Mouse (Mus musculus) intestine, postnatal 0 days (tissue): ENCODE measurements around the gene U2af1. TPM values are rescaled to one million over a fixed set of nuclear protein-coding genes. Genes with fewer than 3 reads are reported as not detected.

ENCODE experiments used
- ATAC-seq: fragments of 200-750 bp; cut with Nextera tagmentation; 2 replicates; pipeline ENCODE4 v1.8.0; 2017; ENCODE audit warnings: mild to moderate bottlenecking, moderate TSS enrichment, moderate library complexity
- H3K27ac ChIP-seq: fragments of 300-500 bp; sonication (generic); 2 replicates; pipeline ENCODE4 v1.5.1; 2014; ENCODE audit warnings: mild to moderate bottlenecking, low read depth, low read length, moderate library complexity
- H3K27me3 ChIP-seq: fragments of 300-500 bp; sonication (generic); replicated peaks from 2 replicates; pipeline ENCODE4 v1.6.1; 2014; ENCODE audit warnings: low read length, mixed read lengths; ENCODE audit not compliant: control insufficient read depth, insufficient read depth
- H3K36me3 ChIP-seq: fragments of 300-500 bp; sonication (generic); 2 replicates; pipeline ENCODE4 v1.6.1; 2014; ENCODE audit warnings: mild to moderate bottlenecking, moderate library complexity; ENCODE audit not compliant: control insufficient read depth, insufficient read depth
- H3K4me1 ChIP-seq: fragments of 300-500 bp; sonication (generic); replicated peaks from 2 replicates; pipeline ENCODE4 v1.6.1; 2014; ENCODE audit warnings: antibody characterized with exemption, low read length, mixed read lengths; ENCODE audit not compliant: control insufficient read depth, insufficient read depth
- H3K4me2 ChIP-seq: fragments of 300-500 bp; sonication (generic); replicated peaks from 2 replicates; pipeline ENCODE4 v1.6.1; 2014; ENCODE audit warnings: low read depth, mild to moderate bottlenecking, moderate library complexity
- H3K4me3 ChIP-seq: fragments of 300-500 bp; sonication (generic); 2 replicates; pipeline ENCODE4 v1.5.1; 2014; ENCODE audit warnings: low read depth, low read length
- H3K9ac ChIP-seq: fragments of 300-500 bp; sonication (generic); 2 replicates; pipeline ENCODE4 v1.6.1; 2014; ENCODE audit warnings: mild to moderate bottlenecking, low read depth, low read length
- H3K9me3 ChIP-seq: fragments of 300-500 bp; sonication (generic); 2 replicates; pipeline ENCODE4 v1.6.1; 2016; ENCODE audit warnings: mixed run types; ENCODE audit not compliant: control insufficient read depth
- CTCF ChIP-seq: sonication (generic); IDR thresholded peaks from 2 replicates; pipeline ENCODE4 v1.5.1; 2016; ENCODE audit warnings: low read depth, mild to moderate bottlenecking, control low read depth, antibody characterized with exemption, moderate library complexity
- WGBS: fragments of 180-500 bp; shearing (Covaris S2); extraction: QIAGEN DNeasy Blood & Tissue Kit; methylation state at CpG from one replicate; pipeline ENCODE4 v1.1.7; 2014; 5-methylcytosine and 5-hydroxymethylcytosine counted together
- polyA plus RNA-seq: library from polyadenylated mRNA; unstranded; fragments of >200 nt; fragmentation: Nextera tagmentation; extraction: Ambion mirVana; gene quantifications from 2 replicates; pipeline ENCODE4 v1.2.1, GENCODE M21; 2015

U2af1 gene
- polyA plus RNA-seq, 1 experiment from 2014 or later, result 151 TPM

DNA sequence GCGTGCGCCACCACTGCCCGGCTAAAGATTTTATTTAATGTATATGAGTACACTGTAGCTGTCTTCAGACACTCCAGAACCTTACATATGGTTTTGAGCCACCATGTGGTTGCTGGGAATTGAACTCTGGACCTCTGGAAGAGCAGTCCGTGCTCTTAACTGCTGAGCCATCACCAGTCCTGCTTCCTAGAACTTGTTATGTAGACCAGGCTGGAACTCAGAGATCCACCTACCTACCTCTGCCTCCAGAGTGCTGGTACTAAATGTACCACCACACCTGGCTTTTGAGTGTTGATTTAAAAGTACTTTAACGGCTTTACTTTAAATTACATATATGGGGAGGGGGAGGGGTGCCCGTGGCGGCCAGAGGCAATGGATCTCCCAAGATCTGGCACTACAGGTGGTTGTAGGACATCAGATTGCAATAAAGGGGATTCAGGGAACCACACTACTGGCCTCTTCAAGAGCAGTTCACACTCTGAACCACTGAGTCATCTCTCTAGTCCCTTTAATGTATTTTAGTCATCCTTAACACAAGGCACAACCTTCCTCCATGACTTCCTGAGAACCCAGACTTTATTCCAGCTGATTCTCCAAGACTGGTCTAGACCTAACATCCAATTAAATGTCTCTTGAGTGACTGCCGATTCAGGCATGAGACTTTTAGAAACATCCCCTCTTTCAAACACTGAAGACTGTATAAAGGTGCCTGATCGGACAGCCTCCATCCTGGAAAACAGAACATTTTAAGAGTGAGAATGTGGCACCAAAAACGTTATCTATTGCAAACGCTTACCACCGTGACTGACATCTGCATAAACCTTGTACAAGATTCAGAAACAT lies 1.3 kb downstream of the U2af1 start:
- Histone ChIP-seq H3K4me1 (peaks cover 5% of the 10 kb centered on the region; the same call in 1 of the 2 replicates), H3K27ac (peak overlapping the region; percentile 86; the same call in 1 of the 2 replicates), H3K27me3 (no peaks in the 10 kb centered on the region), H3K9me3 (no peaks in the 10 kb centered on the region), H3K9ac (peak overlapping the region; percentile 96), H3K4me3 (peak overlapping the region; percentile 97), H3K4me2 (peak overlapping the region; percentile 76), H3K36me3 (peaks cover 21% of the 10 kb centered on the region)
- no peak for ATAC-seq
- TF ChIP-seq CTCF, result no peak
- WGBS, result 33% methylated on average over 12 of the region's 12 CpGs

DNA sequence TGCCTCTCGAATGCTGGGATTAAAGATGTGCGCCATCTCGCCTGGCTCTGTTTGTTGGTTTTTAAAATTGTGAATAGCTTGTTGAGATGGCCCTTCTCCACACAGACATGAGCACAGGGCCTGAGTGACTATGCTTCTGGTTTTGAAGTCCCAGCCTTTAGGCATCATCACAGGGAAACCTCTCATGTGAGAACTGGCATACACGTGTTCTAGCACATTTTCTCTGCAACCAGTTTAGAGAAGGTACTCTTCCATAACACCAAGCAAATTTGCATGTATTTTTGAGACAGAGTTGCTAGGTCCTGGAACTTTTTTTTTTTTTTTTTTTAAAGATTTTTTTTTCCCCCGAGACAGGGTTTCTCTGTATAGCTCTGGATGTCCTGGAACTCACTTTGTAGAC lies 2.0 kb downstream of the U2af1 start:
- no peak for ATAC-seq
- no peak overlapping the region for H3K4me3 ChIP-seq
- no peak for TF ChIP-seq CTCF
- H3K4me2 ChIP-seq, result peak overlapping the region; percentile 76
- no peaks in the 10 kb centered on the region for H3K27me3 ChIP-seq
- peaks cover 5% of the 10 kb centered on the region; the same call in 1 of the 2 replicates for H3K4me1 ChIP-seq
- H3K36me3 ChIP-seq, result peaks cover 28% of the 10 kb centered on the region
- H3K9ac ChIP-seq, result no peak overlapping the region
- no peaks in the 10 kb centered on the region for H3K9me3 ChIP-seq
- no peak overlapping the region for H3K27ac ChIP-seq
- 78% methylated on average over 5 of the region's 5 CpGs for WGBS

DNA sequence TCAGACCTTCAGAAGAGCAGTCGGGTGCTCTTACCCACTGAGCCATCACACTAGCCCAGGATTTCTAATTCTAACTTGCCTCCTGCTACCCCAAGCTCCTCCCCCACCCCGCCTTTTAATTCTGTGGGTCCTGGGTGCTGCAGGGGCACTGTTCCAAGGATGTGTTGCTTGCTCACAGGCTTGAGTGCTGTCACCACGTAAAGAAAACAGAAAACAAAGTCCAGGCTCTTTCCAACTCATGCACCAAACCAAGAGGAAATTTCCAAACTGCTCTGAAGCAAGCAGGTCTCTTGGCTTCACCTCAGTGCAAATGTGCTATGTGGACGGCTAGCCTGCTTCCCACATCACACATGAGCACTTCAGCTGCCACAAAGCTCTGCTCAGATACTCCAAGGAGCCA lies 3.3 kb downstream of the U2af1 start:
- ATAC-seq, result no peak
- Histone ChIP-seq H3K27ac (no peak overlapping the region), H3K4me1 (peaks cover 5% of the 10 kb centered on the region; the same call in 1 of the 2 replicates), H3K4me2 (no peak overlapping the region), H3K9me3 (no peaks in the 10 kb centered on the region), H3K27me3 (no peaks in the 10 kb centered on the region), H3K4me3 (no peak overlapping the region), H3K9ac (no peak overlapping the region), H3K36me3 (peaks cover 41% of the 10 kb centered on the region)
- 59% methylated on average over 4 of the region's 4 CpGs for WGBS
- TF ChIP-seq CTCF, result no peak

DNA sequence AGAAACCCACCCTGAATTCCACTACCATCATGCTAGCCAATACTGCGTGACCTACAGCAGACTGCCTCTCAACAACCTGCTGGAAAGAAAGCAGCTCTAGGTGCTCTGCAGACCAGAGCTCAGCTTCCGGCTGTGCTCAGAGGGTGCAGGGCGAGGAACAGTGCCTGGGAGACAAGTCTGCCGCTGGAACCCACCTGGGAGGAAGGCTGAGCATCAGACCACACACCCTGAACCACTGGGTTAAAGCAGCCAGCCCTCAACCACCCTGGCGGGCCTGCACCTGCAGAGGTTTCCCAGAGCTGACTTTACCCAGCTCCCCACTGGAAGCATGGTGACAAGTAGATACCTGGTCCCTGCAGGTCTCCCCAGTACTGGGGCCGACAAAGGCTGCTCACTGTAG lies 5.4 kb downstream of the U2af1 start:
- H3K36me3 ChIP-seq, result peaks cover 62% of the 10 kb centered on the region
- no peak for ATAC-seq
- H3K9ac ChIP-seq, result no peak overlapping the region
- H3K27me3 ChIP-seq, result no peaks in the 10 kb centered on the region
- H3K4me2 ChIP-seq, result no peak overlapping the region
- H3K4me3 ChIP-seq, result no peak overlapping the region
- no peaks in the 10 kb centered on the region for H3K9me3 ChIP-seq
- H3K27ac ChIP-seq, result no peak overlapping the region
- WGBS, result 74% methylated on average over 6 of the region's 6 CpGs
- no peaks in the 10 kb centered on the region; the same call in 1 of the 2 replicates for H3K4me1 ChIP-seq
- TF ChIP-seq CTCF, result no peak

DNA sequence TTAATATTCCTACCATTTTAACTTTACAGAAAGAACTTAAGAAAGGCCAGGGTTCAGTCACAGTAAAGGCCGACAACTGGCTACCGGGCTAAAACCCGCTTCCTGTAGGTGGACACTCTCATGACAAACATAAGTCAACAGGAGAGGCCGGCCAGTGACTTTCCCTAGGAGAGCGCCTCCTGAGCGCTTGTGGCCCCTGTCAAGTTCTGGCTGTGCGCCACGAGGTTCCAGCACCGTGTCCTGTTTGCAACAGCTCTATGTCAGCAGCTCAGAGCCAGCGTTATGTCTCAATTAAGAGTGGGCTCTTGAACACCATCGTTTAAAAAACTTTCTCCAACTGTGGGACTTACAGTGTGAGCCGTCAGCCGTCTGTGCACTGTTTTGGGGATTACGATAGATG lies 6.5 kb downstream of the U2af1 start:
- Histone ChIP-seq H3K9me3 (no peaks in the 10 kb centered on the region), H3K27me3 (no peaks in the 10 kb centered on the region), H3K36me3 (peaks cover 73% of the 10 kb centered on the region), H3K4me1 (no peaks in the 10 kb centered on the region; the same call in 1 of the 2 replicates), H3K4me3 (no peak overlapping the region), H3K27ac (no peak overlapping the region), H3K9ac (no peak overlapping the region), H3K4me2 (no peak overlapping the region)
- 85% methylated on average over 14 of the region's 14 CpGs for WGBS
- ATAC-seq, result no peak
- TF ChIP-seq CTCF, result no peak

DNA sequence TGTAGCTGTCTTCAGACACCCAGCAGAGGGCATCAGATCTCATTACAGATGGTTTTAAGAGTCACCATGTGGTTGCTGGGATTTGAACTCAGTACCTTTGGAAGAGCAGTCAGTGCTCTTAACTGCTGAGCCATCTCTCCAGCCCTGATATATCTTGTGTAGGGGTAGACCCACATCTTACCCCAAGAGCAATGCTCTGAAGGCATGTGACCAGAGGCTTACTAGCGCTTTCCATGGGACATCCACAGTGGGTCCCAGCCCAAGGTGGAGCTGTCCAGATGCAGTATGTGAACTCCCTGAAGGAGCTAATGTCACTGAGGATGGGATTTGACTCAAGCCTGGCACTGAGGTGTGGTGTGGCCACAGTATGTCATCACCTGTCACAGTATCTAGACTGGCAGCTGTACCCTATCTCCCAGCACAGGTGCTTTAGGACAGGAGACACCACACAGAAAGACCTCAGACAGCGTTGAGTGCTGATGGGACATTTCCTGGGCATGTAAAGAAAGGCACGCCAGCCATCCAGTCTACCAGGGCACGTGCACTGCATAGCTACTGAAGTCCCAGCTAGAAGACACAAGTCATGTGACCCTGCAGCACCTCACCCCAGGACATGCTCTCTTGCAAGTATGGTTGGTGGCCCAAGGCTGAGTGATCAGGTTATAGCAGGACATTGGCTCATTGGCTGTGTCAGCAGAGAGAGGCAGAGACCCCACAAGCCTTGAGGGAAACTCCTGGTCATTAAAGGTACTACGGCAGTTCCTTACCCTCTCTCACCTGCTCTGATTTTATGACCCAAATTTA lies 12.3 kb downstream of the U2af1 start:
- Histone ChIP-seq H3K4me2 (no peak overlapping the region), H3K4me1 (no peaks in the 10 kb centered on the region), H3K4me3 (no peak overlapping the region), H3K27me3 (no peaks in the 10 kb centered on the region), H3K36me3 (peaks cover 53% of the 10 kb centered on the region), H3K27ac (no peak overlapping the region), H3K9me3 (no peaks in the 10 kb centered on the region), H3K9ac (no peak overlapping the region)
- no peak for TF ChIP-seq CTCF
- WGBS, result 92% methylated on average over 5 of the region's 5 CpGs
- peak; percentile 32 for ATAC-seq
